Mouse (Mus musculus) MEL-GATA-1-ER (cell line): ENCODE data around the gene Taar3.

ENCODE experiments used
- DNase-seq: peaks from one replicate; pipeline ENCODE4 v3.0.0-alpha.2; 2012; ENCODE audit warnings: low read depth; ENCODE audit errors: extremely low read depth

Gene Taar3

DNA sequence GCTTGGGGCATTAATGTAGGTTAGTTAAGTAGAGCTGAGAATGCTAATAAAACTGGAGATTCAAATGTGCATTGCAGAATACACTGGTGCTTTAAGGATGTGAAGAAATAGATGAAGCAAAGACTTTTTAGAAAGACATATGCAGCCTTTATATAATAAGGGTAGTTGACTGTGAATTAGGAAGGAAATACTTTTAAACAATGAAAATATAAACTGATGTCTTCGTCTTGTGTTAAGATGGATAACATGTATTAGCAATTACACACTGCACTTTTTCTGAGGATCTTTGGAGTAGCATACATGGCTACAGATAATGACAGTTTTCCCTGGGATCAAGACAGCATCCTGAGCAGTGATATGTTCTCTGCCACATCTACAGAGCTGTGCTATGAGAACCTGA lies 50.3 kb downstream of the Taar3 start, which contains the start of gene Taar7b:
Gene Taar7b, plus strand, starts transcription at position 301 of the 400 bp plus-strand sequence.
- DNase-seq, result no peak
